Mouse (Mus musculus): Measurements from ENCODE around the gene Faim2. TPM values are rescaled to one million over a fixed set of nuclear protein-coding genes. Genes with fewer than 3 reads are reported as not detected.
A peak's percentile ranks its signal among the peaks of the same experiment; 100 is the strongest.

Faim2 gene
- total and polyA plus RNA-seq, 3 experiments: 0.17 TPM; not detected in 2

GRCm38 (mm10) chr15:99497061-99497460 lies 30.9 kb downstream of the Faim2 start:
- no peak overlapping the region for H3K4me2 ChIP-seq (ENCODE audit: insufficient read depth, low read depth, poor library complexity, severe bottlenecking)
- no peaks in the 10 kb centered on the region for H3K36me3 ChIP-seq (replicated peaks in 1 of 2; ENCODE audit: control insufficient read depth in 1 of 2, insufficient read depth in 1 of 2, low read length in 1 of 2)
- H3K4me3 ChIP-seq (replicated peaks in 1 of 3; ENCODE audit: low read depth in 2 of 3, low read length in 2 of 3, poor library complexity in 1 of 3): no peak overlapping the region
- peaks cover 17 to 45% of the 10 kb centered on the region in 2 experiments for H3K4me1 ChIP-seq (ENCODE audit: control insufficient read depth in 1 of 2, insufficient read depth in 2 of 2)
- in situ Hi-C loops (cut with MboI; ENCODE audit: low pct_ligation_motif_present, low pct_unique_long_range_greater_than_20kb, low sequenced_read_pairs): loop anchor here (5.0 kb wide), 1 partner anchor 100 kb away; no protein-coding TSS in a partner anchor
- H3K79me2 ChIP-seq (replicated peaks; ENCODE audit: control insufficient read depth, extremely low read depth, insufficient read depth, poor library complexity, severe bottlenecking): no peaks in the 10 kb centered on the region
- H3K27me3 ChIP-seq (replicated peaks): peaks cover 67% of the 10 kb centered on the region
- TF ChIP-seq CTCF (conservative IDR thresholded peaks at IDR 0.05 in 1 of 2, IDR thresholded peaks at IDR 0.05 in 1 of 2; ENCODE audit: low read depth in 2 of 2, low read length in 2 of 2) (peak; percentile 81 to 92), ZMIZ1 (IDR thresholded peaks at IDR 0.05; ENCODE audit: low read depth, low read length) (no peak), POLR2A (IDR thresholded peaks at IDR 0.05; ENCODE audit: low read depth, low read length) (no peak), MAZ (IDR thresholded peaks at IDR 0.05; ENCODE audit: low read depth, low read length) (peak; percentile 75; the same call in 1 of the 2 replicates), UBTF (IDR thresholded peaks at IDR 0.05; ENCODE audit: low read depth, low read length) (no peak), NELFE (IDR thresholded peaks at IDR 0.05; ENCODE audit: low read depth, low read length) (0 out of 2 replicates have a peak, but pooled peaks have one; percentile 15), GABPA (IDR thresholded peaks at IDR 0.05; ENCODE audit: insufficient replicate concordance, low read depth, low read length) (no peak), ZC3H11A (IDR thresholded peaks at IDR 0.05; ENCODE audit: low read depth, low read length) (no peak), RAD21 (IDR thresholded peaks at IDR 0.05; ENCODE audit: low read depth, low read length) (peak; percentile 88), NRF1 (IDR thresholded peaks at IDR 0.05; ENCODE audit: low read depth, low read length) (no peak), CHD1 (IDR thresholded peaks at IDR 0.05; ENCODE audit: low read depth, low read length) (no peak), CHD2 (IDR thresholded peaks at IDR 0.05; ENCODE audit: low read length) (no peak), IRF4 (IDR thresholded peaks at IDR 0.05; ENCODE audit: low read depth, low read length) (no peak), E2F4 (IDR thresholded peaks at IDR 0.05; ENCODE audit: insufficient replicate concordance, low read depth, low read length) (no peak), SMC3 (IDR thresholded peaks at IDR 0.05; ENCODE audit: low read depth, low read length) (peak; percentile 70)
- peak; percentile 73 for DNase-seq (ENCODE audit: extremely low read depth)
- dilution Hi-C loops (cut with MboI; ENCODE audit: extremely low pct_ligation_motif_present, extremely low pct_unique_long_range_greater_than_20kb, low sequenced_read_pairs): no loop called here
- H3K9me3 ChIP-seq (replicated peaks; ENCODE audit: low read length): no peaks in the 10 kb centered on the region
- H3K9ac ChIP-seq (ENCODE audit: insufficient read depth, low read depth): no peak overlapping the region
- H3K27ac ChIP-seq (ENCODE audit: insufficient read depth, low read depth): no peak overlapping the region

GRCm38 (mm10) chr15:99484745-99485144 lies 43.2 kb downstream of the Faim2 start:
- Histone ChIP-seq H3K4me2 (ENCODE audit: insufficient read depth, low read depth, poor library complexity, severe bottlenecking) (no peak overlapping the region), H3K27ac (ENCODE audit: insufficient read depth, low read depth) (no peak overlapping the region), H3K9me3 (replicated peaks; ENCODE audit: low read length) (peaks cover under 1% of the 10 kb centered on the region), H3K27me3 (replicated peaks) (peaks cover 11% of the 10 kb centered on the region), H3K9ac (ENCODE audit: insufficient read depth, low read depth) (no peak overlapping the region), H3K79me2 (replicated peaks; ENCODE audit: control insufficient read depth, extremely low read depth, insufficient read depth, poor library complexity, severe bottlenecking) (no peaks in the 10 kb centered on the region), H3K36me3 (replicated peaks in 1 of 2; ENCODE audit: control insufficient read depth in 1 of 2, insufficient read depth in 1 of 2, low read length in 1 of 2) (no peaks in the 10 kb centered on the region), H3K4me3 (replicated peaks in 1 of 3; ENCODE audit: low read depth in 2 of 3, low read length in 2 of 3, poor library complexity in 1 of 3) (no peak overlapping the region), H3K4me1 (ENCODE audit: control insufficient read depth in 1 of 2, insufficient read depth in 2 of 2) (no peaks in the 10 kb centered on the region)
- dilution Hi-C loops (cut with MboI; ENCODE audit: extremely low pct_ligation_motif_present, extremely low pct_unique_long_range_greater_than_20kb, low sequenced_read_pairs) (no loop called here), in situ Hi-C loops (cut with MboI; ENCODE audit: low pct_ligation_motif_present, low pct_unique_long_range_greater_than_20kb, low sequenced_read_pairs) (no loop called here)
- no peak for DNase-seq (ENCODE audit: extremely low read depth)
- TF ChIP-seq MXI1 (IDR thresholded peaks at IDR 0.05; ENCODE audit: low read depth, low read length): no peak

Data from CH12.LX (cell line).